Mouse (Mus musculus): ENCODE results near the gene Gm3285. TPM values are rescaled to one million over a fixed set of nuclear protein-coding genes. Genes with fewer than 3 reads are reported as not detected.

Gene Gm3285
- total and polyA plus RNA-seq, 3 experiments: not detected

DNA sequence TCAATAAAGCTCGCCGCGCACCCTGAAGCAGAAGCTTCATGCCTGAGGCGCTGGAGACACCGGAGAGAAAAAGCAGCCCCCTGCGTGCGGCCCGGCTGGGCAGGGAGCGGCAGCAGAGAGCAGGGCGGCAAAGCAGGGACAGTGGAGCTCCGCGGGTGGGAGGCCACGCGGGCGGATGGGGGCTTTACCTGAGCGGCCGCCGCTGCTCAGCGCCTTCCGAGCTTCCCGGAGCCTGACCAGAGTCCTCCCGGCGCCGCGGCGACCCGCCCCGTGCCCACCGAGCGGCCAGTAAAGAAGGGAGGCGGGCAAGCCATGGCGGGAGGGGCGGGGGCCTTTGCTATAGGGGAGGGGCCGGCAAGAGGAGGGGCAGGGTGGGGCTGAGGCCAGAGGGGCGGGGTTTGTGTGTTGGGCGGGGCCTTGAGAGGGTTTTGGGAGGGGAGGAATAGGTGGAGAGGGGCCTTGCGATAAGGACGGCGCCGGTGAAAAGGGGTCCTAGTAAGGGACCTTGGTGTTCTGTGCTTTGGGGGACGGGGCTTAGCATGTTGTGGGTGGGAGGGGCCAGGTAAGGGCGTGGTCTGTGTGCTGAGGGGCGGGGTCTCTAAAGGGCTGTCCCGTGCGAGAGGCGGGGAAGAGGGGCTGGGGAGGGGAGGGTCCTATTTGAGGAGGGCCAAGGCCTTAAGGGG lies 40.6 kb downstream of the Gm3285 start, which contains the start of gene Lrrc3:
Gene Lrrc3, minus strand, starts transcription at position 326 of the 683 bp plus-strand sequence.
- no peak for DNase-seq (ENCODE audit: extremely low read depth)
- in situ Hi-C loops (cut with MboI; ENCODE audit: low pct_ligation_motif_present, low pct_unique_long_range_greater_than_20kb, low sequenced_read_pairs) (no loop called here), dilution Hi-C loops (cut with MboI; ENCODE audit: extremely low pct_ligation_motif_present, extremely low pct_unique_long_range_greater_than_20kb, low sequenced_read_pairs) (no loop called here)
- H3K4me3 ChIP-seq (replicated peaks in 1 of 3; ENCODE audit: low read depth in 2 of 3, low read length in 2 of 3, poor library complexity in 1 of 3): no peak within 1 kb of the TSS
- H3K27ac ChIP-seq (ENCODE audit: insufficient read depth, low read depth): no peak within 1 kb of the TSS
- no peaks in the 10 kb centered on the region for H3K79me2 ChIP-seq (replicated peaks; ENCODE audit: control insufficient read depth, extremely low read depth, insufficient read depth, poor library complexity, severe bottlenecking)
- no peak within 1 kb of the TSS for H3K9ac ChIP-seq (ENCODE audit: insufficient read depth, low read depth)
- H3K4me2 ChIP-seq (ENCODE audit: insufficient read depth, low read depth, poor library complexity, severe bottlenecking): no peak within 1 kb of the TSS
- H3K36me3 ChIP-seq (replicated peaks in 1 of 2; ENCODE audit: control insufficient read depth in 1 of 2, insufficient read depth in 1 of 2, low read length in 1 of 2): no peaks in the 10 kb centered on the region
- H3K4me1 ChIP-seq (ENCODE audit: control insufficient read depth in 1 of 2, insufficient read depth in 2 of 2): no peaks in the 10 kb centered on the region
- TF ChIP-seq ZMIZ1 (IDR thresholded peaks at IDR 0.05; ENCODE audit: low read depth, low read length) (no peak), BHLHE40 (IDR thresholded peaks at IDR 0.05; ENCODE audit: low read depth, low read length) (no peak), CHD1 (IDR thresholded peaks at IDR 0.05; ENCODE audit: low read depth, low read length) (no peak), USF1 (IDR thresholded peaks at IDR 0.05; ENCODE audit: low read depth, low read length) (no peak), RAD21 (IDR thresholded peaks at IDR 0.05; ENCODE audit: low read depth, low read length) (no peak), UBTF (IDR thresholded peaks at IDR 0.05; ENCODE audit: low read depth, low read length) (no peak), MAX (IDR thresholded peaks at IDR 0.05; ENCODE audit: low read length) (no peak), MYC (IDR thresholded peaks at IDR 0.05; ENCODE audit: low read depth, low read length) (no peak), ETS1 (conservative IDR thresholded peaks at IDR 0.05; ENCODE audit: low read depth, low read length) (no peak), CTCF (conservative IDR thresholded peaks at IDR 0.05 in 1 of 2, IDR thresholded peaks at IDR 0.05 in 1 of 2; ENCODE audit: low read depth in 2 of 2, low read length in 2 of 2) (no peak), MEF2A (IDR thresholded peaks at IDR 0.05; ENCODE audit: borderline replicate concordance, low read depth, low read length) (no peak), RCOR1 (conservative IDR thresholded peaks at IDR 0.05; ENCODE audit: low read depth, low read length) (no peak), GABPA (IDR thresholded peaks at IDR 0.05; ENCODE audit: insufficient replicate concordance, low read depth, low read length) (no peak), ZC3H11A (IDR thresholded peaks at IDR 0.05; ENCODE audit: low read depth, low read length) (no peak), EP300 (IDR thresholded peaks at IDR 0.05; ENCODE audit: low read length) (no peak), ZKSCAN1 (IDR thresholded peaks at IDR 0.05; ENCODE audit: borderline replicate concordance, low read depth, low read length) (no peak), POLR2A (IDR thresholded peaks at IDR 0.05; ENCODE audit: low read depth, low read length) (no peak), NRF1 (IDR thresholded peaks at IDR 0.05; ENCODE audit: low read depth, low read length) (no peak)
- no peaks in the 10 kb centered on the region for H3K9me3 ChIP-seq (replicated peaks; ENCODE audit: low read length)
- H3K27me3 ChIP-seq (replicated peaks): peaks cover 77% of the 10 kb centered on the region

DNA sequence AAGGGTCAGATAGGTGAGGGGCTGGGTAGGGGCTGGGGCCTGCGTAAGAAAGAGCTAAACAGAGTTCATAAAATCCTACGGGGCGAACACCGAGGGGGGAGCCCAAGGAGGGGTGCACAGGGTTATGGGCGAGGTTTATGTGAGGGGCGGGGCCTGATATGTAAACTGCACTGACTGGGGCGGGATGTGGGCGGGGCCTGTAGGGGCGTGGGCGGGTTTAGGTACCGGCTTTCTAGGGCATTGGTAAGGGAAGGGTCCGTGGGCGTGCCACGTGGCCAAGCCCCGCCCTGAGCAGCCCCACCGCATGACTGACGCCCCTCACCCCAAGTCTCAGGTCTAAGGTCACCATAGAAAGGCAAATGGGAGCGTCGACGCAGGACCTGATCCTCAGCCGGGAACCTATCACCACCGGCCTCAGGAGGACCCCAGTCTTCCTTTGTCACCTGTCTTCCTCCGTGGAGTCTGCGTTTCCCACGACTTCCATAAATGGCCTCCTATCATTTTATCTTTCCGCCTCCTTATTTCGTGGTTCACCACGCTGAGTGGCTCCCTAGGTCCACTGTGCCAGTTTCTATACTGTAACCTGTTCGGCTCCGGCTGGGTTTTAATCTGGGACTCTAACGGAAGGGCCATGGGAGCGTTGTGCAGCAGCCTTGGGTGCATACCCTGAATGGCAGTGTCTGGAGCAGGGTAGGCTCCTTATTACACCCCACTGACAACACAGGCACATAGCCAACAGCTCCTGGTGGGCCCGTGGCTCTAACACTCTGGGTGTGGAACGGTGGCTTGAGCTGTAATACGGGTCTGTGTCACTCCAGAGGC lies 41.3 kb downstream of the Gm3285 start:
- H3K4me2 ChIP-seq (ENCODE audit: insufficient read depth, low read depth, poor library complexity, severe bottlenecking): no peak overlapping the region
- DNase-seq (ENCODE audit: extremely low read depth): no peak

More for the DNA sequence above, 41.3 kb downstream of the Gm3285 start:
- Histone ChIP-seq H3K9ac (ENCODE audit: insufficient read depth, low read depth) (no peak overlapping the region), H3K9me3 (replicated peaks; ENCODE audit: low read length) (no peaks in the 10 kb centered on the region), H3K27me3 (replicated peaks) (peaks cover 74% of the 10 kb centered on the region), H3K4me1 (ENCODE audit: control insufficient read depth in 1 of 2, insufficient read depth in 2 of 2) (no peaks in the 10 kb centered on the region), H3K36me3 (replicated peaks in 1 of 2; ENCODE audit: control insufficient read depth in 1 of 2, insufficient read depth in 1 of 2, low read length in 1 of 2) (no peaks in the 10 kb centered on the region), H3K4me3 (replicated peaks in 1 of 3; ENCODE audit: low read depth in 2 of 3, low read length in 2 of 3, poor library complexity in 1 of 3) (no peak overlapping the region), H3K79me2 (replicated peaks; ENCODE audit: control insufficient read depth, extremely low read depth, insufficient read depth, poor library complexity, severe bottlenecking) (no peaks in the 10 kb centered on the region), H3K27ac (ENCODE audit: insufficient read depth, low read depth) (no peak overlapping the region)
- dilution Hi-C loops (cut with MboI; ENCODE audit: extremely low pct_ligation_motif_present, extremely low pct_unique_long_range_greater_than_20kb, low sequenced_read_pairs) (no loop called here), in situ Hi-C loops (cut with MboI; ENCODE audit: low pct_ligation_motif_present, low pct_unique_long_range_greater_than_20kb, low sequenced_read_pairs) (no loop called here)
- no peak for TF ChIP-seq CHD2 (IDR thresholded peaks at IDR 0.05; ENCODE audit: low read length)

Other genes starting within 250 kb of the Gm3285 start
Only the 20 nearest of the 31 such genes appear.
- not detected in 2 replicates for gene Krtap12-1, start 141.4 kb upstream of the Gm3285 start, total RNA-seq (2012; rRNA removed)
- not detected in 2 replicates for gene Krtap12-1, start 141.4 kb upstream of the Gm3285 start, total RNA-seq (2014; rRNA removed)
- gene Krtap12-1, start 141.4 kb upstream of the Gm3285 start, polyA plus RNA-seq (2012; ENCODE audit: insufficient read length, low read depth): not detected in 2 replicates
- gene Gm10100, start 135.5 kb upstream of the Gm3285 start, total RNA-seq (2012; rRNA removed): not detected in 2 replicates
- not detected in 2 replicates for gene Gm10100, start 135.5 kb upstream of the Gm3285 start, total RNA-seq (2014; rRNA removed)
- gene Gm10100, start 135.5 kb upstream of the Gm3285 start, polyA plus RNA-seq (2012; ENCODE audit: insufficient read length, low read depth): not detected in 2 replicates
- not detected in 2 replicates for gene Gm18596, start 119.3 kb upstream of the Gm3285 start, total RNA-seq (2012; rRNA removed)
- gene Gm18596, start 119.3 kb upstream of the Gm3285 start, total RNA-seq (2014; rRNA removed): not detected in 2 replicates
- gene Gm18596, start 119.3 kb upstream of the Gm3285 start, polyA plus RNA-seq (2012; ENCODE audit: insufficient read length, low read depth): not detected in 2 replicates
- gene Gm9736, start 110.6 kb upstream of the Gm3285 start, total RNA-seq (2012; rRNA removed): not detected in 2 replicates
- not detected in 2 replicates for gene Gm9736, start 110.6 kb upstream of the Gm3285 start, total RNA-seq (2014; rRNA removed)
- gene Gm9736, start 110.6 kb upstream of the Gm3285 start, polyA plus RNA-seq (2012; ENCODE audit: insufficient read length, low read depth): not detected in 2 replicates
- gene Gm3233, start 102.3 kb upstream of the Gm3285 start, total RNA-seq (2012; rRNA removed): not detected in 2 replicates
- not detected in 2 replicates for gene Gm3233, start 102.3 kb upstream of the Gm3285 start, total RNA-seq (2014; rRNA removed)
- gene Gm3233, start 102.3 kb upstream of the Gm3285 start, polyA plus RNA-seq (2012; ENCODE audit: insufficient read length, low read depth): not detected in 2 replicates
- gene Gm3238, start 90.7 kb upstream of the Gm3285 start, total RNA-seq (2012; rRNA removed): not detected in 2 replicates
- gene Gm3238, start 90.7 kb upstream of the Gm3285 start, total RNA-seq (2014; rRNA removed): not detected in 2 replicates
- not detected in 2 replicates for gene Gm3238, start 90.7 kb upstream of the Gm3285 start, polyA plus RNA-seq (2012; ENCODE audit: insufficient read length, low read depth)
- gene Gm7138, start 85.0 kb upstream of the Gm3285 start, total RNA-seq (2012; rRNA removed): not detected in 2 replicates
- gene Gm7138, start 85.0 kb upstream of the Gm3285 start, total RNA-seq (2014; rRNA removed): not detected in 2 replicates
- not detected in 2 replicates for gene Gm7138, start 85.0 kb upstream of the Gm3285 start, polyA plus RNA-seq (2012; ENCODE audit: insufficient read length, low read depth)
- gene Gm3250, start 79.4 kb upstream of the Gm3285 start, total RNA-seq (2012; rRNA removed): not detected in 2 replicates
- gene Gm3250, start 79.4 kb upstream of the Gm3285 start, total RNA-seq (2014; rRNA removed): not detected in 2 replicates
- not detected in 2 replicates for gene Gm3250, start 79.4 kb upstream of the Gm3285 start, polyA plus RNA-seq (2012; ENCODE audit: insufficient read length, low read depth)
- not detected in 2 replicates for gene Gm7137, start 73.8 kb upstream of the Gm3285 start, total RNA-seq (2012; rRNA removed)
- not detected in 2 replicates for gene Gm7137, start 73.8 kb upstream of the Gm3285 start, total RNA-seq (2014; rRNA removed)
- gene Gm7137, start 73.8 kb upstream of the Gm3285 start, polyA plus RNA-seq (2012; ENCODE audit: insufficient read length, low read depth): not detected in 2 replicates
- not detected in 2 replicates for gene Gm9639, start 66.9 kb upstream of the Gm3285 start, total RNA-seq (2012; rRNA removed)
- not detected in 2 replicates for gene Gm9639, start 66.9 kb upstream of the Gm3285 start, total RNA-seq (2014; rRNA removed)
- gene Gm9639, start 66.9 kb upstream of the Gm3285 start, polyA plus RNA-seq (2012; ENCODE audit: insufficient read length, low read depth): not detected in 2 replicates
- gene Gm19668, start 62.8 kb upstream of the Gm3285 start, total RNA-seq (2012; rRNA removed): not detected in 2 replicates
- not detected in 2 replicates for gene Gm19668, start 62.8 kb upstream of the Gm3285 start, total RNA-seq (2014; rRNA removed)
- not detected in 2 replicates for gene Gm19668, start 62.8 kb upstream of the Gm3285 start, polyA plus RNA-seq (2012; ENCODE audit: insufficient read length, low read depth)
- gene Gm9507, start 50.1 kb upstream of the Gm3285 start, total RNA-seq (2012; rRNA removed): not detected in 2 replicates
- gene Gm9507, start 50.1 kb upstream of the Gm3285 start, total RNA-seq (2014; rRNA removed): not detected in 2 replicates
- gene Gm9507, start 50.1 kb upstream of the Gm3285 start, polyA plus RNA-seq (2012; ENCODE audit: insufficient read length, low read depth): not detected in 2 replicates
- gene Gm2696, start 47.3 kb upstream of the Gm3285 start, total RNA-seq (2012; rRNA removed): not detected in 2 replicates
- gene Gm2696, start 47.3 kb upstream of the Gm3285 start, total RNA-seq (2014; rRNA removed): not detected in 2 replicates
- not detected in 2 replicates for gene Gm2696, start 47.3 kb upstream of the Gm3285 start, polyA plus RNA-seq (2012; ENCODE audit: insufficient read length, low read depth)
- not detected in 2 replicates for gene Krtap10-4, start 34.9 kb upstream of the Gm3285 start, total RNA-seq (2012; rRNA removed)
- gene Krtap10-4, start 34.9 kb upstream of the Gm3285 start, total RNA-seq (2014; rRNA removed): not detected in 2 replicates
- not detected in 2 replicates for gene Krtap10-4, start 34.9 kb upstream of the Gm3285 start, polyA plus RNA-seq (2012; ENCODE audit: insufficient read length, low read depth)
- not detected in 2 replicates for gene Krtap10-10, start 26.0 kb upstream of the Gm3285 start, total RNA-seq (2012; rRNA removed)
- not detected in 2 replicates for gene Krtap10-10, start 26.0 kb upstream of the Gm3285 start, total RNA-seq (2014; rRNA removed)
- not detected in 2 replicates for gene Krtap10-10, start 26.0 kb upstream of the Gm3285 start, polyA plus RNA-seq (2012; ENCODE audit: insufficient read length, low read depth)
- gene Gm36176, start 15.2 kb upstream of the Gm3285 start, total RNA-seq (2012; rRNA removed): not detected in 2 replicates
- not detected in 2 replicates for gene Gm36176, start 15.2 kb upstream of the Gm3285 start, total RNA-seq (2014; rRNA removed)
- not detected in 2 replicates for gene Gm36176, start 15.2 kb upstream of the Gm3285 start, polyA plus RNA-seq (2012; ENCODE audit: insufficient read length, low read depth)
- not detected in 2 replicates for gene Gm10318, start 9.1 kb upstream of the Gm3285 start, total RNA-seq (2012; rRNA removed)
- gene Gm10318, start 9.1 kb upstream of the Gm3285 start, total RNA-seq (2014; rRNA removed): not detected in 2 replicates
- gene Gm10318, start 9.1 kb upstream of the Gm3285 start, polyA plus RNA-seq (2012; ENCODE audit: insufficient read length, low read depth): not detected in 2 replicates
- not detected in 2 replicates for gene Lrrc3, start 40.6 kb downstream of the Gm3285 start, total RNA-seq (2012; rRNA removed)
- not detected in 2 replicates for gene Lrrc3, start 40.6 kb downstream of the Gm3285 start, total RNA-seq (2014; rRNA removed)
- not detected in 2 replicates for gene Lrrc3, start 40.6 kb downstream of the Gm3285 start, polyA plus RNA-seq (2012; ENCODE audit: insufficient read length, low read depth)
- gene Trpm2, start 108.6 kb downstream of the Gm3285 start, total RNA-seq (2012; rRNA removed): 0.25 and 0.34 TPM in 2 replicates
- gene Trpm2, start 108.6 kb downstream of the Gm3285 start, total RNA-seq (2014; rRNA removed): not detected in 2 replicates
- gene Trpm2, start 108.6 kb downstream of the Gm3285 start, polyA plus RNA-seq (2012; ENCODE audit: insufficient read length, low read depth): 0.08 and 0.16 TPM in 2 replicates
- gene 1810043G02Rik, start 116.5 kb downstream of the Gm3285 start, total RNA-seq (2012; rRNA removed): 5.1 and 6.2 TPM in 2 replicates
- 3.3 and 4.1 TPM in 2 replicates for gene 1810043G02Rik, start 116.5 kb downstream of the Gm3285 start, total RNA-seq (2014; rRNA removed)
- gene 1810043G02Rik, start 116.5 kb downstream of the Gm3285 start, polyA plus RNA-seq (2012; ENCODE audit: insufficient read length, low read depth): 3.3 and 4.3 TPM in 2 replicates